Comparison of ENCODE assay signal across 8 mouse cellular contexts in genomic region chr8:94876197-94876730, GRCm38 (mm10). TPM values are rescaled to one million over a fixed set of nuclear protein-coding genes. Genes with fewer than 3 reads are reported as not detected.
DNase-seq lines count a peak whose midpoint lies in the region; ATAC-seq lines count a peak whose summit lies in the region.

Dok4 (minus strand) TSS chr8:94876330.

- H3K9ac ChIP-seq in embryonic facial prominence, embryonic 15.5 days, result peak within 1 kb of the TSS; percentile 46
- H3K9ac ChIP-seq in kidney, embryonic 15.5 days, result peak within 1 kb of the TSS; percentile 62
- H3K9ac ChIP-seq in liver, embryonic 13.5 days, result peak within 1 kb of the TSS; percentile 94
- H3K9ac ChIP-seq in stomach, embryonic 14.5 days (replicated peaks; ENCODE audit: low read depth, low read length), result peak within 1 kb of the TSS; percentile 50

- H3K27ac ChIP-seq in embryonic facial prominence, embryonic 15.5 days (replicated peaks), result peak within 1 kb of the TSS; percentile 71
- peak within 1 kb of the TSS; percentile 91 for H3K27ac ChIP-seq in heart, embryonic 10.5 days
- H3K27ac ChIP-seq in kidney, embryonic 15.5 days, result peak within 1 kb of the TSS; percentile 79
- H3K27ac ChIP-seq in liver, embryonic 13.5 days, result peak within 1 kb of the TSS; percentile 96
- peak within 1 kb of the TSS; percentile 71; the same call in 1 of the 2 replicates for H3K27ac ChIP-seq in stomach, embryonic 14.5 days (ENCODE audit: low read length)

- no peaks in the 10 kb centered on the region for H3K27me3 ChIP-seq in embryonic facial prominence, embryonic 15.5 days
- peaks cover 5% of the 10 kb centered on the region; the same call in 1 of the 2 replicates for H3K27me3 ChIP-seq in heart, embryonic 10.5 days (ENCODE audit: insufficient read depth, poor library complexity, severe bottlenecking)
- H3K27me3 ChIP-seq in kidney, embryonic 15.5 days, result peaks cover 8% of the 10 kb centered on the region
- H3K27me3 ChIP-seq in liver, embryonic 13.5 days, result peaks cover 38% of the 10 kb centered on the region
- no peaks in the 10 kb centered on the region for H3K27me3 ChIP-seq in stomach, embryonic 14.5 days (ENCODE audit: control insufficient read depth, insufficient read depth, low read length)

- H3K4me3 ChIP-seq in embryonic facial prominence, embryonic 15.5 days (replicated peaks), result peak within 1 kb of the TSS; percentile 69
- peak within 1 kb of the TSS; percentile 88 for H3K4me3 ChIP-seq in heart, embryonic 10.5 days
- H3K4me3 ChIP-seq in kidney, embryonic 15.5 days (replicated peaks), result peak within 1 kb of the TSS; percentile 66
- H3K4me3 ChIP-seq in liver, embryonic 13.5 days (replicated peaks), result peak within 1 kb of the TSS; percentile 85
- H3K4me3 ChIP-seq in stomach, embryonic 14.5 days (ENCODE audit: low read depth, low read length), result peak within 1 kb of the TSS; percentile 56

- no peaks in the 10 kb centered on the region for H3K9me3 ChIP-seq in embryonic facial prominence, embryonic 15.5 days (replicated peaks)
- no peaks in the 10 kb centered on the region for H3K9me3 ChIP-seq in heart, embryonic 10.5 days
- no peaks in the 10 kb centered on the region for H3K9me3 ChIP-seq in kidney, embryonic 15.5 days (replicated peaks)
- H3K9me3 ChIP-seq in liver, embryonic 13.5 days (replicated peaks), result no peaks in the 10 kb centered on the region
- H3K9me3 ChIP-seq in stomach, embryonic 14.5 days (ENCODE audit: control insufficient read depth, low read depth, low read length), result no peaks in the 10 kb centered on the region

- H3K4me2 ChIP-seq in embryonic facial prominence, embryonic 15.5 days (replicated peaks), result peak within 1 kb of the TSS; percentile 92
- peak within 1 kb of the TSS; percentile 87 for H3K4me2 ChIP-seq in kidney, embryonic 15.5 days
- peak within 1 kb of the TSS; percentile 90 for H3K4me2 ChIP-seq in liver, embryonic 13.5 days
- peak within 1 kb of the TSS; percentile 89 for H3K4me2 ChIP-seq in stomach, embryonic 14.5 days (replicated peaks; ENCODE audit: low read depth, low read length)

- WGBS in embryonic facial prominence, embryonic 15.5 days, result under 1% methylated on average over 37 of the region's 37 CpGs
- under 1% methylated on average over 34 of the region's 37 CpGs for WGBS in heart, embryonic 10.5 days
- WGBS in kidney, embryonic 15.5 days, result under 1% methylated on average over 33 of the region's 37 CpGs
- under 1% methylated on average over 26 of the region's 37 CpGs for WGBS in liver, embryonic 13.5 days (ENCODE audit: insufficient replicate concordance)
- under 1% methylated on average over 36 of the region's 37 CpGs for WGBS in stomach, embryonic 14.5 days

- H3K4me1 ChIP-seq in embryonic facial prominence, embryonic 15.5 days, result peaks cover 44% of the 10 kb centered on the region
- H3K4me1 ChIP-seq in heart, embryonic 10.5 days, result peaks cover 60% of the 10 kb centered on the region
- H3K4me1 ChIP-seq in kidney, embryonic 15.5 days, result peaks cover 47% of the 10 kb centered on the region
- peaks cover 62% of the 10 kb centered on the region for H3K4me1 ChIP-seq in liver, embryonic 13.5 days (replicated peaks)
- peaks cover 28% of the 10 kb centered on the region for H3K4me1 ChIP-seq in stomach, embryonic 14.5 days (ENCODE audit: control insufficient read depth, insufficient read depth, low read length)

- peak; percentile 88 for DNase-seq in A20 (ENCODE audit: low read depth, low spot score)
- DNase-seq in adrenal gland, postnatal 36 days, result peak; percentile 94 to 95
- DNase-seq in heart, embryonic 10.5 days (ENCODE audit: low spot score), result peak; percentile 97
- DNase-seq in liver, embryonic 13.5 days, result peak; percentile 85
- peak; percentile 50 to 74 for DNase-seq in natural killer cell, adult 2 months (ENCODE audit: low spot score in 2 of 2)

- H3K36me3 ChIP-seq in embryonic facial prominence, embryonic 15.5 days, result no peaks in the 10 kb centered on the region
- no peaks in the 10 kb centered on the region for H3K36me3 ChIP-seq in heart, embryonic 10.5 days
- no peaks in the 10 kb centered on the region for H3K36me3 ChIP-seq in kidney, embryonic 15.5 days
- H3K36me3 ChIP-seq in liver, embryonic 13.5 days, result no peaks in the 10 kb centered on the region; the same call in none of the 2 replicates
- no peaks in the 10 kb centered on the region for H3K36me3 ChIP-seq in stomach, embryonic 14.5 days (ENCODE audit: control insufficient read depth, insufficient read depth, low read length)

- peak; percentile 82 for ATAC-seq in embryonic facial prominence, embryonic 15.5 days (ENCODE audit: insufficient number of reproducible peaks, low FRiP score, low TSS enrichment, low read depth)
- peak; percentile 86 for ATAC-seq in kidney, embryonic 15.5 days (replicated peaks; ENCODE audit: low FRiP score)
- peak; percentile 84 for ATAC-seq in liver, embryonic 13.5 days (ENCODE audit: low read depth)
- ATAC-seq in stomach, embryonic 14.5 days (ENCODE audit: insufficient number of reproducible peaks, insufficient read depth, low FRiP score, low read depth), result peak; percentile 77

RNA-seq across cellular contexts. Expression of gene Dok4, which starts in this region (rescaled TPM):
- total RNA-seq in adrenal gland, postnatal 36 days (2021), result 10 to 100 TPM; 10.5 to 10.9 TPM
- 31.0 and 31.1 TPM in 2 replicates for polyA plus RNA-seq in embryonic facial prominence, embryonic 15.5 days (2015; fragmentation: Nextera tagmentation; extraction: Ambion mirVana)
- 71.3 and 83.4 TPM in 2 replicates for polyA plus RNA-seq in heart, embryonic 10.5 days (2016; fragmentation: Nextera tagmentation; extraction: Ambion mirVana)
- polyA plus RNA-seq in kidney, embryonic 15.5 days (2015; fragmentation: Nextera tagmentation; extraction: Ambion mirVana), result 27.0 and 32.8 TPM in 2 replicates
- polyA plus RNA-seq in liver, embryonic 13.5 days (2015; fragmentation: Nextera tagmentation; extraction: Ambion mirVana), result 9.3 and 9.8 TPM in 2 replicates
- 17.2 and 19.9 TPM in 2 replicates for polyA plus RNA-seq in stomach, embryonic 14.5 days (2014; fragmentation: Nextera tagmentation; extraction: Ambion mirVana)

Comparison
In these comparisons a context has a peak if more than half of its experiments do, and no peak if none do; other contexts are left out.
1. Peak in every context shown above with its lines: DNase-seq, ATAC-seq, H3K4me3 ChIP-seq and H3K27ac ChIP-seq.